Mouse (Mus musculus) heart, embryonic 15.5 days (tissue): ENCODE data around the gene Fubp1. TPM values are rescaled to one million over a fixed set of nuclear protein-coding genes. Genes with fewer than 3 reads are reported as not detected.

Source experiments
- ATAC-seq: fragments of 200-750 bp; cut with Nextera tagmentation; replicated peaks from 2 replicates; pipeline ENCODE4 v1.8.0; 2017; ENCODE audit warnings: low read depth, moderate TSS enrichment; ENCODE audit not compliant: insufficient number of reproducible peaks, insufficient read depth, low FRiP score
- H3K27ac ChIP-seq: fragments of 300-500 bp; sonication (generic); 2 replicates; pipeline ENCODE4 v1.5.1; 2015; ENCODE audit warnings: mild to moderate bottlenecking, inconsistent platforms
- H3K27me3 ChIP-seq: fragments of 300-500 bp; sonication (generic); 2 replicates; pipeline ENCODE4 v1.6.1; 2015; ENCODE audit warnings: inconsistent platforms
- H3K36me3 ChIP-seq: fragments of 300-500 bp; sonication (generic); 2 replicates; pipeline ENCODE4 v1.6.1; 2015; ENCODE audit warnings: mild to moderate bottlenecking, inconsistent platforms
- H3K4me1 ChIP-seq: fragments of 300-500 bp; sonication (generic); replicated peaks from 2 replicates; pipeline ENCODE4 v1.6.1; 2015; ENCODE audit warnings: inconsistent platforms
- H3K4me2 ChIP-seq: fragments of 300-500 bp; sonication (generic); 2 replicates; pipeline ENCODE4 v1.6.1; 2015; ENCODE audit warnings: inconsistent platforms, mild to moderate bottlenecking, moderate library complexity
- H3K4me3 ChIP-seq: fragments of 300-500 bp; sonication (generic); 2 replicates; pipeline ENCODE4 v1.5.1; 2015; ENCODE audit warnings: mild to moderate bottlenecking, inconsistent platforms
- H3K9ac ChIP-seq: fragments of 300-500 bp; sonication (generic); 2 replicates; pipeline ENCODE4 v1.6.1; 2015; ENCODE audit warnings: mild to moderate bottlenecking, inconsistent platforms
- H3K9me3 ChIP-seq: fragments of 300-500 bp; sonication (generic); replicated peaks from 2 replicates; pipeline ENCODE4 v1.6.1; 2016; ENCODE audit warnings: inconsistent platforms
- WGBS: fragments of 180-500 bp; shearing (Covaris S2); methylation state at CpG from one replicate; pipeline ENCODE4 v1.1.7; 2015; ENCODE audit warnings: mixed read lengths; 5-methylcytosine and 5-hydroxymethylcytosine counted together
- polyA plus RNA-seq: library from polyadenylated mRNA; unstranded; fragments of >200 nt; fragmentation: Nextera tagmentation; extraction: Ambion mirVana; gene quantifications from 2 replicates; pipeline ENCODE4 v1.2.1, GENCODE M21; 2015

Gene Fubp1
- polyA plus RNA-seq: 106 and 115 TPM in 2 replicates

DNA sequence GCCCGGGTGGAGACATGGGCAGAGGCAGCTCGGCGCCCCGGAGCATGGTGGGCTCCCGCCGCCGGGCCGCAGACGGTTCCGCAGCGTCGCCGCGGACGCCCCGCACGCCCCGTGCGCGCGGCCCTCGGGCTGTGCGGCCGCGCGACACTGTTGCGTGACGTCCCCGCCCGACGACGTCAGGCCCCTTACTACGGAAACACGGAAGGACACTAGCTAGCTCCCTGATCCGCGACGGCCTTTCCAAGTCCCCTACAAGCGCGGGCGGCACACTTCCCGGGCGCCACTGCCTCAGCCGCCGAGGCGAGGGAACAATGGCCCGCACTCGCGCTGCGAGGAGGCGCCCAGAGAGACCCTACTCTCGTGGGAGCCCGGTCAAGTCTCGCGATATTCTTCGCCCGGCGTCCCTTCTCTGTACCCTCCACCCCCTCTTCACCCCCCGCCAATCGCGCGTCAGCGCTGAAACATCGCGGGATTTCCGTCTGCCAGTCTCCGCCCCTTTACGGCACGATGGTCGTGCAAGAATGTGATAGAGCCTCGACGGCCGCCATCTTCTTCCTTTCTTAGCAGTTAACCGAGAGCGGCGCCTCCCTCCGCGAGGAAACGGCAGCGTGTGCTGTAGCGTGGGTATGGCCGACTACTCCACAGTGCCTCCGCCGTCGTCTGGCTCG is at the start of gene Fubp1, which contains the start of gene Dnajb4:
TSS of gene Fubp1 (plus strand) at position 456 of the 668 bp plus-strand sequence.
TSS of gene Dnajb4 (minus strand) at position 336 of the 668 bp plus-strand sequence.
- Histone ChIP-seq H3K4me3 (peak within 1 kb of the TSS; percentile 88), H3K27ac (peak within 1 kb of the TSS; percentile 100), H3K4me1 (peaks cover 27% of the 10 kb centered on the region), H3K9ac (peak within 1 kb of the TSS; percentile 100), H3K4me2 (peak within 1 kb of the TSS; percentile 77), H3K27me3 (no peaks in the 10 kb centered on the region), H3K9me3 (no peaks in the 10 kb centered on the region), H3K36me3 (no peaks in the 10 kb centered on the region)
- under 1% methylated on average over 85 of the region's 85 CpGs for WGBS
- ATAC-seq: peak; percentile 96

DNA sequence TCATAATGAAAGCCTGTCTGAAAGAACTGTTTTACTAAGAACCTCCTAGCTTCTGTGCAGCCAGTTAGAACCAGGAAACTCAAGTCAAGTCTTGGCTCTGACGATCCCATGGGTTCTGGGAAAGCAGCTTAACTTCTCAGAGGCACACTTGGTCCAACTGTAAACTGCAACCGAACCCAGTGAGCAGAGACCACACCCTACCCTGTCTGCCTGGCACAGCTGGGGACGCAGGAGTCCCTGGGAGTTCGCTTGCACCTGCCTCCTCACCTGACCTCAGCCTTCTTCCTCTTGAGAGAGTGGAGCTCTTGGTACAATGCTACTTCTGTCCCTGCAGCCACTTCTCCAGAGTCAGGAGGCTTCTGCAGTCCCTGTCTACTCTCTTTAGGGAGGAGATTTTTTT is 49.6 kb upstream of the Fubp1 start:
- 70% methylated on average over 4 of the region's 4 CpGs for WGBS
- Histone ChIP-seq H3K27ac (no peak overlapping the region), H3K27me3 (no peaks in the 10 kb centered on the region), H3K9me3 (no peaks in the 10 kb centered on the region), H3K4me2 (no peak overlapping the region), H3K9ac (no peak overlapping the region), H3K4me3 (no peak overlapping the region), H3K36me3 (no peaks in the 10 kb centered on the region), H3K4me1 (peaks cover 15% of the 10 kb centered on the region)
- no peak for ATAC-seq

DNA sequence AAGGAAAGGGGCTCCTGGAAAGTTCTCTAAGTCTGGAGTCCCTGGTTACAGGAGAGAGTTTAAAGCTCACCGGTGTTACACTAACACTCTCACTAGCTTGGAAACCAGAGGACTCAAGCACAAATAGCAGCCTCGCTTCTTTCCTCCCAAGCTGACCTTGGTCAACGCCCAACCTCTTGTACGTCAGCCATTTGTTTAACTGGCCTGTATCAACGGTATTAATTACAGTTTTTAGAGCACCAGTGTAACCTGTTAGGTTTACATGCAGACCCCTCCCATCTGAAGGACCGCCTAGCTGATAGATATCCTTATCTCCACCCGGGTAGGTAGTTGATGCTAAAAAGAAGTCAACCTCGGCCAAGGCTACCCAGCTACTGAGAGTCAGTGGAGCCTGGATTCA is 46.9 kb upstream of the Fubp1 start:
- 76% methylated on average over 8 of the region's 8 CpGs for WGBS
- H3K4me3 ChIP-seq: no peak overlapping the region
- ATAC-seq: no peak
- H3K4me2 ChIP-seq: no peak overlapping the region
- no peaks in the 10 kb centered on the region for H3K36me3 ChIP-seq
- H3K27me3 ChIP-seq: no peaks in the 10 kb centered on the region
- H3K4me1 ChIP-seq: peaks cover 33% of the 10 kb centered on the region
- H3K27ac ChIP-seq: no peak overlapping the region
- H3K9me3 ChIP-seq: no peaks in the 10 kb centered on the region
- no peak overlapping the region for H3K9ac ChIP-seq

DNA sequence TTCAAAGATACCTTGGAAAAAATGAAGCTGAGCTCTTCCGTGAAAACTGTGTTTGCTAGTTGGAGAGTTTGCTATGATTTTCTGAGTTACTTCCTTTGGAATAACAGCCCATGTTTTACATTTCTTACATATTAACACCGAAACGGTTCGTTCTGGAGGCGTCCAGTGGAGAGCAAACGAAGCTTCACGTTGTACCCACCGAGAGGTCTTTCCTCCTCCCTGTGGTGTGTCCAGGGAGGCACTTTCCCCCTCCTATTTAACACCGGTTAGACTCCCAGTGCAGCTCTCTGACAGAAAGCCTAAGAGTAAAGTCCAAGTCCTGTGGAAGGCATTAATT is 45.2 kb upstream of the Fubp1 start:
- H3K9me3 ChIP-seq: no peaks in the 10 kb centered on the region
- peaks cover 33% of the 10 kb centered on the region for H3K4me1 ChIP-seq
- peak overlapping the region; percentile 62 for H3K4me3 ChIP-seq
- H3K36me3 ChIP-seq: no peaks in the 10 kb centered on the region
- peak overlapping the region; percentile 69 for H3K9ac ChIP-seq
- ATAC-seq: no peak
- 43% methylated on average over 9 of the region's 9 CpGs for WGBS
- H3K4me2 ChIP-seq: peak overlapping the region; percentile 92
- no peaks in the 10 kb centered on the region for H3K27me3 ChIP-seq
- H3K27ac ChIP-seq: peak overlapping the region; percentile 14

DNA sequence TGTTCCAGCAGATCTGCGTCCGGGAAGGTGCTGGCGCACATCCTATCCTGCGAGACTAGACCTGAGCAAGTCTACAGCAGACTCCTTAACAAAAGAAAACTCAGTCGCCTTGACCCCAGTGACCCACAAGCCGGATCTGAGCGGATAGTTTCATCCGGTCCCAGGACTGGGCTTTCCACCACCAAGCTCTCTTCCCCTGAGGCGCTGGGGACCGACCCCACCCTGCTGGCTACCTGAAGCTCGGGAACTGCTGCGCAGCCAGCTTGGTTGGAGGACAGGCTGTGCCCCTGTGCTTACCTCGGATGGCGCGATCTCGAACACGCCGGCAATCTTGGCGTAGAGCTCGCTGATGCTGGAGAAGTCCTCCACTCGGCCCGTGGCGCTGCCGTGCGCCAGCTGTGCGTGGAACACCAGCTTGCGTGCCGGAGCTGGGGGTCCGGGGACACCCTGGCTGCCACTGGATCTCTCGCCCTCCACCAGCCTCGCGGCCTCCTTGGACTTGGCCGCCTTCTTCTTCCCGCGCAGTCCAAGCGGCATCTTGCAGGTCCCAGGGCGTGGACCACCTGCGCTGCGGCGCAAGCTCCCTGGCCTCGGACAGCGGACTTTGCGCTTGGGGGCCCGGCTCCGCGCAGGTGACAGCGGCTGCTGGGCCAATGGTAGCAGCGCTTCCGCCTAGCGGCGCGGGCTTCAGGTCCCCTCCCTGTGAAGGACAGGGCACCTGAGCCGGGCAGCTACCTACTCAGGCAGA is 44.7 kb upstream of the Fubp1 start:
- H3K4me1 ChIP-seq: peaks cover 33% of the 10 kb centered on the region
- peak overlapping the region; percentile 92 for H3K4me2 ChIP-seq
- no peaks in the 10 kb centered on the region for H3K9me3 ChIP-seq
- no peaks in the 10 kb centered on the region for H3K27me3 ChIP-seq
- H3K4me3 ChIP-seq: peak overlapping the region; percentile 62
- 3% methylated on average over 53 of the region's 53 CpGs for WGBS
- H3K27ac ChIP-seq: peak overlapping the region; percentile 14
- peak; percentile 45 for ATAC-seq
- peak overlapping the region; percentile 69 for H3K9ac ChIP-seq
- no peaks in the 10 kb centered on the region for H3K36me3 ChIP-seq

DNA sequence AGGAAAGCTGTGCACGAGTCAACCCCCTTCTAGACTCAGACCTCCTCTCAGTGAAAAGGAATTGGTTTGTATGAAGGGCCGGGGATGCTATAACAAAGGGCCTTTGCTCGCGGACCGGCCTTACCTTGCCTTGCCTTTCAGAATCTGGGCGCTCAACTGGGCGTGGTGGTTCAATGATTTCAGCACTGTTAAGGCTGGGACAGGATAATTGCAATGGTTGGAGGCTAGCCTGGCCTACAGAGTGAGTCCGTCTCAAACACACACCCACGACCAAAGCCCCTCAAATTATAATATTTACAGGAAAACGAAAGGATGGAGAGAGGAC is 44.2 kb upstream of the Fubp1 start, which contains the start of gene Gipc2:
TSS of gene Gipc2 (minus strand) at position 132 of the 325 bp plus-strand sequence.
- H3K9me3 ChIP-seq: no peaks in the 10 kb centered on the region
- no peaks in the 10 kb centered on the region for H3K27me3 ChIP-seq
- H3K27ac ChIP-seq: peak within 1 kb of the TSS; percentile 38
- H3K4me2 ChIP-seq: peak within 1 kb of the TSS; percentile 92
- peak within 1 kb of the TSS; percentile 69 for H3K9ac ChIP-seq
- H3K36me3 ChIP-seq: no peaks in the 10 kb centered on the region
- 19% methylated on average over 10 of the region's 10 CpGs for WGBS
- peak within 1 kb of the TSS; percentile 62 for H3K4me3 ChIP-seq
- ATAC-seq: no peak
- H3K4me1 ChIP-seq: peaks cover 35% of the 10 kb centered on the region

DNA sequence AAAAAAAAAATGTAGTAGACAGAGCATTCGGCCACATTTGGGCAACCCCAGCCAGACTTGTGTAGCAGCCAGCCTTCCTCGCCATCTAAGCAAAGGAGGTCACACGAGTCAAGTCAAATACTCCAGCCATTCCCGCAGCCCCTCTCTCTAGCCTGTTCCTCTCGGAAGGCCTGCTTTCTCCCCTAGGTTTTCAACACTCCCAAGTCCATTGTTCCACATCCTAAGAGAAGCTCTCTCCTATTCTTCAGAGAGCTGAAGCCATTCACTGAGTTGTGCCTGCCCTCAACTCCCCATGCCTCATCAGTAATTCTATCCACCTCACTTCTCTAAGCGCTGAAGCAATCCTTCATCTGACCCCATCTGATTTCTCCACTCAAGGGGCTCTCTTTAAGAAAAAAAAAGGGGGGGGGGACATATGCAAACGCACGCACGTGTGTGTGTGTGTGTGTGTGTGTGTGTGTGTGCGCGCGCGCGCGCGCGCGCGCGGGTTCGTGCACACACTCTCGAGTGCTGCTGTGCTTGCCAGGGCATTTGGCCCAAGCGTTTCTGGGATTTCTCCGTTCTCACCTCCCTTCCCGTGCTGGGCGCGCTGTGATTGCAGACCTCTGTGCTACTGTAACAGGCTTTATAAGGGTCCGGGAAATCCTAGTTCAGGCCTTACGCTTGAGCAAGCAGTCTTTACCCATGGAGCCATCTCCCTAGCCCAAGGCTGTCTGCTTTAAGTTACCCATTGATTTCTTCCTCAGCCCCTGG is 43.3 kb upstream of the Fubp1 start:
- Histone ChIP-seq H3K36me3 (no peaks in the 10 kb centered on the region), H3K4me2 (peak overlapping the region; percentile 92), H3K27ac (0 out of 2 replicates have a peak overlapping the region, but pooled peaks have one; percentile 38), H3K4me1 (peaks cover 30% of the 10 kb centered on the region), H3K9me3 (no peaks in the 10 kb centered on the region), H3K9ac (0 out of 2 replicates have a peak overlapping the region, but pooled peaks have one; percentile 1), H3K27me3 (no peaks in the 10 kb centered on the region), H3K4me3 (peak overlapping the region; percentile 26)
- 22% methylated on average over 29 of the region's 29 CpGs for WGBS
- ATAC-seq: no peak; the same call in 1 of the 2 replicates

DNA sequence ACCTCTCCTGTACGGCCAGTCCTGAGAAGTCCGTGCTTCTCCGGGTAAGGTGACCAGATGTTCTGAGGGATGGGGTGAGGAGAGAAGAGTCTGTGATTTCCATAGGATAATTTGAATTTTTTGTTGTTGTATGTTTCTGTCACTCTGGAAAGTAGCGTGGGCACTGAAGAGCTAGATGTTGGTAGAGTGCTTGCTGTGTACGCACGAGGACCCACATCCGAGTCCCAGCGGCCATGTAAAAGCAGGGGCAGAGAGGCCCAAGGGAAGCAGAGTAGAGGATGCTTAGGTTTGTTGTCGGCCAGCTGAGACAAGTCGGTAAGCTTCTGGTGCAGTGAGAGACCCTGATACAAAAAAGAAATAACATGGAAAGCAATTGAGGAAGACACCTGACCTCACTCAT is 42.2 kb upstream of the Fubp1 start:
- Histone ChIP-seq H3K4me2 (no peak overlapping the region), H3K27me3 (no peaks in the 10 kb centered on the region), H3K36me3 (no peaks in the 10 kb centered on the region), H3K9me3 (no peaks in the 10 kb centered on the region), H3K9ac (no peak overlapping the region), H3K4me1 (peaks cover 30% of the 10 kb centered on the region), H3K4me3 (no peak overlapping the region), H3K27ac (no peak overlapping the region)
- WGBS: 94% methylated on average over 10 of the region's 10 CpGs
- ATAC-seq: no peak

DNA sequence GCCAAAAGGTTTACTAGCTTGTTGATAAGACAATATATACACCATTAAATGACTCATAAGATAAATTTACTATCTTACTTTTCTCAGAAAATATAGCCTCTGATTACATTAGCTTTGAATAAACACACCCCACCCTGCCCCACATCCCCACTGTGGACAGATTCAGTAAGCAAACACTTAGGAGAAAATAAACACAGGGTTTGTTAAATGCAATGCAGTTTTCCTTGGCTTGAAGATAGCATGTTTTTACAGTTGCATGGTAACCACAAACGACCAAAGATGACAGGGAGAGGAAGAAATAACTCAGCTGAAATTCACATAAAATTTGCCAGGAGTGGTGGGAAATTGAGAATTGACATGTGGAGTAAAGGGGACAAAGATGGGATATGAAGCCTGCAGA is 39.8 kb upstream of the Fubp1 start:
- Histone ChIP-seq H3K36me3 (no peaks in the 10 kb centered on the region), H3K4me2 (no peak overlapping the region), H3K9me3 (no peaks in the 10 kb centered on the region), H3K27ac (no peak overlapping the region), H3K9ac (no peak overlapping the region), H3K4me1 (peaks cover 23% of the 10 kb centered on the region), H3K4me3 (no peak overlapping the region), H3K27me3 (no peaks in the 10 kb centered on the region)
- WGBS: 27% methylated on average over 1 of the region's 1 CpGs
- no peak for ATAC-seq

DNA sequence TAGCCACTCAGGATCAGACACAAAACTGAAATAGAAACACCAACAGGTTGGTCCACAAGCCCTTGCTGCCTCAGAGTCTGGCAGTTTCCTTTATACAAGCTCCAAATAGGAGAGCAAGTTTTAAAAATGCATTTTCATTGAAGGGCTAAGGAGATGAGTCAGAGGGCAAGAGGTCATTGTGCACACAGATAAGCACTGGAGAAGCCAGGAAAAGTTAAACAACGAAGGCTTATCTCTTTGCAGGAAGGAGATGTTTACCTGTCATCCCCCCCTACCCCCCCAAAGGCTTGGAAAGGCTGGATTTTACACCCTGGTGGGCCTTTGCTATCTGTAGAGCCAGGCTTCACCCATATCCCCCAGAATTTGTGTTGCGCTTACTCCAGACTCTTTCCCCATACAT is 39.0 kb upstream of the Fubp1 start:
- peaks cover 14% of the 10 kb centered on the region for H3K4me1 ChIP-seq
- no peak overlapping the region for H3K4me2 ChIP-seq
- H3K36me3 ChIP-seq: no peaks in the 10 kb centered on the region
- ATAC-seq: no peak
- no peak overlapping the region for H3K27ac ChIP-seq
- no peak overlapping the region for H3K9ac ChIP-seq
- H3K9me3 ChIP-seq: no peaks in the 10 kb centered on the region
- H3K4me3 ChIP-seq: no peak overlapping the region
- H3K27me3 ChIP-seq: no peaks in the 10 kb centered on the region
- 37% methylated on average over 2 of the region's 2 CpGs for WGBS

DNA sequence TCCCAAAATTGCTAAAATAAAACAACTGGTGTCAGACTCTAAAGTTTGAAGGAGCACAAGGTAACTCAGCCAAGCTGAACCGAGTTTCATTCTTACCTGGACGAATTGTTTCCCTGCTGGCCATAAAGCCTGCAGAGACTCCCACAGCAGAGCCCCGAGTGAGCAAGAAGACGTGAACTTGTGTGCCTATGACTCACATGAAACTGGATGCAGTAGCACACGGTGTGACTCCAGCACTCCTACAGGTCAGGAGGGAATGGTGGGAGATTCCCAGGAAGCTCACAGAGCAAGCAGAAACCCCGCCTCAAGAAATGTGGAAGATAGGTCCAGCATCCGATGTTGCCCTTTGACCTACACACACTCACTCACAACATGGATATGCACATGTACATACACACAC is 38.4 kb upstream of the Fubp1 start:
- Histone ChIP-seq H3K4me1 (peaks cover 9% of the 10 kb centered on the region), H3K36me3 (no peaks in the 10 kb centered on the region), H3K27ac (no peak overlapping the region), H3K9ac (no peak overlapping the region), H3K4me3 (no peak overlapping the region), H3K27me3 (no peaks in the 10 kb centered on the region), H3K9me3 (no peaks in the 10 kb centered on the region), H3K4me2 (no peak overlapping the region)
- 57% methylated on average over 7 of the region's 7 CpGs for WGBS
- ATAC-seq: no peak
